Mouse (Mus musculus) stomach, embryonic 14.5 days (tissue): ENCODE measurements around the gene Pdlim7. TPM values are rescaled to one million over a fixed set of nuclear protein-coding genes. Genes with fewer than 3 reads are reported as not detected.

Source experiments
- ATAC-seq: fragments of 200-750 bp; cut with Nextera tagmentation; 2 replicates; pipeline ENCODE4 v1.8.0; 2017; ENCODE audit warnings: low read depth, moderate TSS enrichment; ENCODE audit not compliant: insufficient number of reproducible peaks, insufficient read depth, low FRiP score
- H3K27ac ChIP-seq: fragments of 300-500 bp; sonication (generic); 2 replicates; pipeline ENCODE4 v1.5.1; 2014; ENCODE audit warnings: mild to moderate bottlenecking, low read length, moderate library complexity, mixed read lengths
- H3K27me3 ChIP-seq: fragments of 300-500 bp; sonication (generic); 2 replicates; pipeline ENCODE4 v1.6.1; 2014; ENCODE audit warnings: low read length, control low read depth, mixed read lengths; ENCODE audit not compliant: control insufficient read depth, insufficient read depth
- H3K36me3 ChIP-seq: fragments of 300-500 bp; sonication (generic); 2 replicates; pipeline ENCODE4 v1.6.1; 2014; ENCODE audit warnings: mild to moderate bottlenecking, control low read depth, low read length, moderate library complexity, mixed read lengths; ENCODE audit not compliant: control insufficient read depth, insufficient read depth
- H3K4me1 ChIP-seq: fragments of 300-500 bp; sonication (generic); 2 replicates; pipeline ENCODE4 v1.6.1; 2014; ENCODE audit warnings: low read length, control low read depth, mixed read lengths; ENCODE audit not compliant: control insufficient read depth, insufficient read depth
- H3K4me2 ChIP-seq: fragments of 300-500 bp; sonication (generic); replicated peaks from 2 replicates; pipeline ENCODE4 v1.6.1; 2014; ENCODE audit warnings: low read depth, low read length, control low read depth
- H3K4me3 ChIP-seq: fragments of 300-500 bp; sonication (generic); 2 replicates; pipeline ENCODE4 v1.5.1; 2014; ENCODE audit warnings: low read depth, low read length, control low read depth
- H3K9ac ChIP-seq: fragments of 300-500 bp; sonication (generic); replicated peaks from 2 replicates; pipeline ENCODE4 v1.6.1; 2014; ENCODE audit warnings: low read depth, mild to moderate bottlenecking, control low read depth, low read length, moderate library complexity, mixed read lengths
- H3K9me3 ChIP-seq: fragments of 300-500 bp; sonication (generic); 2 replicates; pipeline ENCODE4 v1.6.1; 2016; ENCODE audit warnings: low read depth, low read length, control low read depth; ENCODE audit not compliant: control insufficient read depth
- WGBS: fragments of 180-500 bp; shearing (Covaris S2); extraction: QIAGEN DNeasy Blood & Tissue Kit; methylation state at CpG from one replicate; pipeline ENCODE4 v1.1.7; 2014; 5-methylcytosine and 5-hydroxymethylcytosine counted together
- polyA plus RNA-seq: library from polyadenylated mRNA; unstranded; fragments of >200 nt; fragmentation: Nextera tagmentation; extraction: Ambion mirVana; gene quantifications from 2 replicates; pipeline ENCODE4 v1.2.1, GENCODE M21; 2014

The Pdlim7 gene
- polyA plus RNA-seq, 1 experiment from 2014 or later, result 270 TPM

DNA sequence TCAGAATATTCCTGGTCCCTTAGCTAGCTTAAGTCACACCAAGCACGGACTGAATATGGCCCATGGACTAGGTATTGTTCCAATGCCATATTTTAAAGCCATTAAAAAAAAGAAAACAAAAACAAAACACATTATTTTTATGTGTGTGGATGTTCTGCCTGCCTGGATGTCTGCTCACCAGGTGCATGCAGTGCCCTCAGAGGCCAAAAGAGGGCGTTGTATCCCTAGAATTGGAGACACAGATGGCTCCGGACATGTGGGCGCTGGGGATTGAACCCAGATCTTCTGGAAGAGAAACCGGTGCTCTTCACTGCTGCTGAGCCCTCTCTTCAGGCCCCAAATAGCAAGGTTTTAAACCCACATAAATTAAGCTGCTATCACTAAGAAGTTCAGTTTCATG is 35.4 kb downstream of the Pdlim7 start:
- Histone ChIP-seq H3K9ac (no peak overlapping the region), H3K9me3 (no peaks in the 10 kb centered on the region), H3K4me3 (no peak overlapping the region), H3K4me1 (peaks cover 8% of the 10 kb centered on the region; the same call in 1 of the 2 replicates), H3K36me3 (peaks cover 77% of the 10 kb centered on the region), H3K4me2 (no peak overlapping the region), H3K27me3 (no peaks in the 10 kb centered on the region), H3K27ac (no peak overlapping the region)
- WGBS, result 54% methylated on average over 5 of the region's 5 CpGs
- no peak for ATAC-seq

DNA sequence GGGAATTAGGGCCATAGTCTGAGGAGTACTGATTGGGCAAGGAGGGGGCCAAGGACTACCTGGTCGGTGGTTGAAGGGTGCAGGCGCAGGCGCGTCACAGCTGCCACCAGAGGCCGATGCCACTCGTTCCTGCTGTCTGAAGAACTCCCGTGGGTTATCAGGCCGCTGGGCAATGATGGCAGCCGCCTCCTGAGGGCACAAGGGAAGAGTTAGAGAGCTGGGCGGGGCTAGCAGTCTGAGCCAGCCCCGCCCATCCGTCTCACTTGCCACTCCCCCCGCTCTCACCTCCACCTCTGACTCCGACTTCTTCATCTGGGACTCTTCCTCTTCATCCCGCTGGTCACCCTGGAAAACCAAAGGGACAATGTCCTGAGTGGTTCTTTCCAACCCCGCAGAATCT is 36.0 kb downstream of the Pdlim7 start:
- 62% methylated on average over 16 of the region's 16 CpGs for WGBS
- H3K4me2 ChIP-seq, result no peak overlapping the region
- H3K36me3 ChIP-seq, result peaks cover 76% of the 10 kb centered on the region
- no peak for ATAC-seq
- H3K27ac ChIP-seq, result no peak overlapping the region
- no peaks in the 10 kb centered on the region for H3K9me3 ChIP-seq
- peaks cover 5% of the 10 kb centered on the region; the same call in 1 of the 2 replicates for H3K4me1 ChIP-seq
- H3K9ac ChIP-seq, result no peak overlapping the region
- no peak overlapping the region for H3K4me3 ChIP-seq
- no peaks in the 10 kb centered on the region for H3K27me3 ChIP-seq

DNA sequence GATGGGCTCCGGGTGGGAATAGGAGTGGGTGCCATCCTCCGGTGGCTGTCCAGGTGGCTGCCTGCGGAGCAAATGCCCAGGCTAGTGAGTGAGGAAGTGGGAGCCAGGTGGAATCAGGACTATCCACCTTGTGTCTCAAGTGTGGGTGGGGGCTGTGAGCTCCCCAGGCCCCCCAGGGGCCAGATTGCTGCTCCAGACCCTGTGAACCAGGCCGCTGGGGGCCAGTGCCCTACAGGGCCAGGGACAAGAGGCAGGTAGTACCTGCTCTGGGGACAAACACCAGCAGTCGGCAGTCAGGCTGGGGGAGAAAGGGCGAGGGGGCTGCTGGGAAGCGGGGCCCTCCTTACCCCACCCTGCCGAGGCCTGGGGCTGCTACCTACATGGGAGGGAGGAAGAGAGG is 37.2 kb downstream of the Pdlim7 start:
- ATAC-seq, result no peak
- no peak overlapping the region for H3K4me3 ChIP-seq
- peaks cover 5% of the 10 kb centered on the region; the same call in 1 of the 2 replicates for H3K4me1 ChIP-seq
- no peak overlapping the region for H3K9ac ChIP-seq
- H3K36me3 ChIP-seq, result peaks cover 65% of the 10 kb centered on the region
- no peak overlapping the region for H3K27ac ChIP-seq
- no peak overlapping the region for H3K4me2 ChIP-seq
- H3K9me3 ChIP-seq, result no peaks in the 10 kb centered on the region
- whole genome bisulfite sequencing, result 92% methylated on average over 8 of the region's 8 CpGs
- H3K27me3 ChIP-seq, result no peaks in the 10 kb centered on the region

DNA sequence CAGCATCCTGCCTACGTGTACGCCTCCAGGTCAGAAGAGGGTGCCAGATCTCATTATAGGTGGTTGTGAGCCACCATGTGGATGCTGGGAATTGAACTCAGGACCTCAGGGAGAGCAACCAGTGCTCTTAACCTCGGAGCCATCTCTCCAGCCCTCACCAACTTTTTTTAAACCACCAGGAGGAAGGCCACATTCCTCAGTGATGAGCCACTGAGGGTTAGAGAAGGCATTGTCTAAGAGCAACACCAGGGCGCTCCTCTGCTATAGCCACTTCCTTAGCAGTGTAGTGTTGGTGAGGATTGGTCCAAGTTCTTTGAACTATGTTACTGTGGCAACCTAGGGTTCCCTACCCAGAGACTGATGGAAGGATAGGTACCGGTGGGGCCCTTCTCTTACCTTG is 37.7 kb downstream of the Pdlim7 start:
- no peak overlapping the region for H3K4me2 ChIP-seq
- 86% methylated on average over 5 of the region's 5 CpGs for WGBS
- H3K27ac ChIP-seq, result no peak overlapping the region
- H3K4me1 ChIP-seq, result peaks cover 8% of the 10 kb centered on the region; the same call in 1 of the 2 replicates
- H3K9me3 ChIP-seq, result no peaks in the 10 kb centered on the region
- ATAC-seq, result no peak
- no peak overlapping the region for H3K4me3 ChIP-seq
- no peak overlapping the region for H3K9ac ChIP-seq
- H3K36me3 ChIP-seq, result peaks cover 61% of the 10 kb centered on the region
- no peaks in the 10 kb centered on the region for H3K27me3 ChIP-seq

DNA sequence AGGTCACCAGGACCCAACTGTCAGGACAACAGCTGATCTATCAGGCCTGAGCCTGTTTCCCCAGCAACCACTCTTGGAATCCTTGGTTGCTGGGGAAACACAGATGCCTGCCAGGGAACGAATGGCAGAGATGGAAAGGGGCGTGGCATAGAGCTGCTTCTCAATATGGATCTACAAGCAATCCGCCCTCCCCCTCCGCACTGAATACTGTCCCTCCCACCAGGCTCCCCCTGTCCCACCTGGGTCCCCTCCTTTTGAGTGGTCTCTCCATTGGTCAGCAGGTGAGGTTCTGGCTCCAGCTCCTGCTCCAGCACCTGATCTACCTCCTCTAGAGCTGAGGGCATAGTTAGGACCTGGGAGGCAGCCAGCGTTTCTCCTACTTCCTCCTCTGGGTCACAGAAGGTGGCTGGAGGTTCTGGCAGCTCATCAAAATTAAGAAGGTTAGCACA is 38.8 kb downstream of the Pdlim7 start:
- Histone ChIP-seq H3K4me1 (peaks cover 8% of the 10 kb centered on the region; the same call in 1 of the 2 replicates), H3K27me3 (no peaks in the 10 kb centered on the region), H3K4me2 (no peak overlapping the region), H3K9me3 (no peaks in the 10 kb centered on the region), H3K27ac (no peak overlapping the region), H3K9ac (no peak overlapping the region), H3K4me3 (no peak overlapping the region), H3K36me3 (peaks cover 50% of the 10 kb centered on the region)
- WGBS, result 50% methylated on average over 5 of the region's 5 CpGs
- no peak for ATAC-seq

DNA sequence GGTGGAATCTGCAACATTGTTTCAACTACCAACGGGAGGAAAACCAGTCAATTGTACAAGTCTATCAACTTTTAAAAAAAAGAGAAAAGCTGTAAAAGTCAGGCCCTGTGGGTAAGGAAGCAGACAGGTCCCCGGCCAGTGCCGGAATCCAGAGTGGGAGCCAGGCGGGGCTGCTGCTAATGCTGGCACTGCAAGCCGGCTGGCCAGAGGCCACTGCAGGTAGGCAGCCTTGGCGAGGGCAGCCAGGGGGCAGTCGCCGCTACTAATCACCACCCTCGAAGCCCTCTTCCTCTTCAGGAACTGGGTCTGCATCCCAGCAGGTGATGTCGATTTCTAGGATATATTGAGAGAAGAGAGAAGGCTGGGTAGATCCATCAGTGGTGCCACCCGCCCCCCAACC is 39.5 kb downstream of the Pdlim7 start:
- Histone ChIP-seq H3K27ac (no peak overlapping the region), H3K4me1 (peaks cover 8% of the 10 kb centered on the region; the same call in 1 of the 2 replicates), H3K4me2 (no peak overlapping the region), H3K9me3 (no peaks in the 10 kb centered on the region), H3K9ac (no peak overlapping the region), H3K4me3 (no peak overlapping the region), H3K36me3 (peaks cover 45% of the 10 kb centered on the region), H3K27me3 (no peaks in the 10 kb centered on the region)
- 71% methylated on average over 11 of the region's 11 CpGs for WGBS
- ATAC-seq, result no peak

DNA sequence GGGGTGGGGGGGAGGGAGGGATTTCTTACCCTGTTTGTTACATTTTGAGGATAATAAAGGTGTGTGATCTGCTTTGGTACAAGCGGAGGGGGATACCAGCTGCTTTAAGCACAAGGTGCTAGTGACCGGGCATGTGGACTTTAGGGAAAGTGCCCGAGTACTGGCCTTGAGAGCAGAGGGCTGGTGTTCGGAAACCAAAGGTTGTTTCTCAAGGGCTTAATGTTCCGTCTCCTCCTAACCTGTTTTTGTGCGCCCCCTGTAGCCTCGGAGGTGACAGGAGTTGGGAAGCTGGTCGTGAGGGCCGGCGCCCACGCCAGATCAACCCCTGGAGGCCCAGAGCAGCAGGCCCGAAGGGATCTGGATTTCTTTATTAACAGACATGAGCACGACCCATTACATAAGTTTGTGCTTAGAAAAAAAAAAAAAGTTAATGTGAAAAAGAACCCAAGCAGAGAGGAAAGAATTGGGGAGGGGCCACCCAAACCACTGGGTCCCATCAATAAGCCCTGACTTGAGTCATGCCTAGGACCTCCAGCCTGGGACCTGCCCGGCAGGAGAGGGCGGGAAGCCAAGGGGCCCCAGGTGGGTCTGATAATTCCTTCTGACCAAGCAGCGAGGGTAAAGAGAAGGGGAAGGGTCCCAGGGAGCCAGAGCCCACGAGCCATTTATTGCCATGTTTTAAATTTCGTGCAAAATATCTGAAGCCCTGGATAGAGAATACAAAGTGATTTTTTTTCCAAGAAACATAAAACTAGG is 40.2 kb downstream of the Pdlim7 start:
- H3K9ac ChIP-seq, result peak overlapping the region; percentile 46
- peak overlapping the region; percentile 55 for H3K4me3 ChIP-seq
- WGBS, result 27% methylated on average over 18 of the region's 18 CpGs
- peaks cover 8% of the 10 kb centered on the region; the same call in 1 of the 2 replicates for H3K4me1 ChIP-seq
- peak overlapping the region; percentile 100 for H3K4me2 ChIP-seq
- peaks cover 40% of the 10 kb centered on the region for H3K36me3 ChIP-seq
- H3K9me3 ChIP-seq, result no peaks in the 10 kb centered on the region
- peak overlapping the region; percentile 61; the same call in 1 of the 2 replicates for H3K27ac ChIP-seq
- no peak for ATAC-seq
- no peaks in the 10 kb centered on the region for H3K27me3 ChIP-seq

DNA sequence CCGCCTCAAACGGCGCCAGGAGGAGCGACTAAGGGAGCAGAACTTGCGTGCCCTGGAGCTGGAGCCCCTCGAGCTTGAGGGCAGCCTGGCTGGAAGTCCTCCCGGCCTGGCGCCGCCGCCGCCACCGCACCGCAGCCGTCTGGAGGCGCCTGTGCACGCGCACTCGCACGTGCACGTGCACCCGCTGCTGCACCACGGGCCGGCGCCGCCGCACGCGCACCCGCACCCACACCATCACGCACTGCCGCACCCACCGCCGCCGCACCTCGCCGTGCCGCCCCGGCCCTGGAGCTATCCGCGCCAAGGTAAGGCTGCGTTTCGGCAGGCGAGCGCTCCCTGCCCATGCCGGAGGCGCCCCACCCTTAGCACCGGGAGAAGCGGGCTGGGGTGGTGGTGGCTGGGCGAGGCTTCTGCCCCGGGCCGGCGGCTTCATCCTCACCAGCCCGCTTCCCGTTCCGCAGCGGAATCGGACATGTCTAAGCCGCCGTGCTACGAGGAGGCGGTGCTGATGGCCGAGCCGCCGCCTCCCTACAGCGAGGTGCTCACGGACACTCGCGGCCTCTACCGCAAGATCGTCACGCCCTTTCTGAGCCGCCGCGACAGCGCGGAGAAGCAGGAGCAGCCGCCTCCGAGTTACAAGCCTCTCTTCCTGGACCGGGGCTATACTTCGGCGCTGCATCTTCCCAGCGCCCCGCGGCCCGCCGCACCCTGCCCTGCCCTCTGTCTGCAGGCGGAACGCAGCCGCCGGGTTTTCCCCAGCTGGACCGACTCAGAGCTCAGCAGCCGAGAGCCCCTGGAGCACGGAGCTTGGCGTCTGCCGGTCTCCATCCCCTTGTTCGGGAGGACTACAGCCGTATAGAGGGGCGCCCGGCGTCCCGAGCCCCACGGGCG is 41.1 kb downstream of the Pdlim7 start:
- under 1% methylated on average over 100 of the region's 103 CpGs for WGBS
- peak overlapping the region; percentile 100 for H3K4me2 ChIP-seq
- peak overlapping the region; percentile 61; the same call in 1 of the 2 replicates for H3K27ac ChIP-seq
- H3K4me1 ChIP-seq, result peaks cover 8% of the 10 kb centered on the region; the same call in 1 of the 2 replicates
- peak overlapping the region; percentile 46 for H3K9ac ChIP-seq
- no peaks in the 10 kb centered on the region for H3K27me3 ChIP-seq
- H3K36me3 ChIP-seq, result peaks cover 36% of the 10 kb centered on the region
- ATAC-seq, result peak; percentile 35
- H3K9me3 ChIP-seq, result no peaks in the 10 kb centered on the region
- peak overlapping the region; percentile 55 for H3K4me3 ChIP-seq
